Mouse (Mus musculus) midbrain, embryonic 16.5 days (tissue): ENCODE measurements around the gene Edem1. TPM values are rescaled to one million over a fixed set of nuclear protein-coding genes. Genes with fewer than 3 reads are reported as not detected.

ENCODE experiments used
- ATAC-seq: fragments of 200-750 bp; cut with Nextera tagmentation; 2 replicates; pipeline ENCODE4 v1.8.0; 2017; ENCODE audit warnings: moderate TSS enrichment
- H3K27ac ChIP-seq: fragments of 300-500 bp; sonication (generic); 2 replicates; pipeline ENCODE4 v1.5.1; 2014; ENCODE audit warnings: mild to moderate bottlenecking, low read length, mixed read lengths
- H3K27me3 ChIP-seq: fragments of 300-500 bp; sonication (generic); 2 replicates; pipeline ENCODE4 v1.6.1; 2014; ENCODE audit warnings: low read depth, low read length, mixed read lengths; ENCODE audit not compliant: control insufficient read depth, insufficient read depth
- H3K36me3 ChIP-seq: fragments of 300-500 bp; sonication (generic); 2 replicates; pipeline ENCODE4 v1.6.1; 2014; ENCODE audit warnings: mild to moderate bottlenecking, low read length, moderate library complexity, mixed read lengths; ENCODE audit not compliant: control insufficient read depth, insufficient read depth
- H3K4me1 ChIP-seq: fragments of 300-500 bp; sonication (generic); 2 replicates; pipeline ENCODE4 v1.6.1; 2014; ENCODE audit warnings: mild to moderate bottlenecking, low read length, mixed read lengths; ENCODE audit not compliant: control insufficient read depth, insufficient read depth
- H3K4me2 ChIP-seq: fragments of 300-500 bp; sonication (generic); 2 replicates; pipeline ENCODE4 v1.6.1; 2014; ENCODE audit warnings: mild to moderate bottlenecking, low read length, mixed read lengths
- H3K4me3 ChIP-seq: fragments of 300-500 bp; sonication (generic); 2 replicates; pipeline ENCODE4 v1.5.1; 2014; ENCODE audit warnings: low read depth, mild to moderate bottlenecking, low read length, moderate library complexity, mixed read lengths
- H3K9ac ChIP-seq: fragments of 300-500 bp; sonication (generic); 2 replicates; pipeline ENCODE4 v1.6.1; 2014; ENCODE audit warnings: low read depth, low read length, mixed read lengths
- H3K9me3 ChIP-seq: fragments of 300-500 bp; sonication (generic); replicated peaks from 2 replicates; pipeline ENCODE4 v1.6.1; 2014; ENCODE audit warnings: mild to moderate bottlenecking, low read length, mixed read lengths; ENCODE audit not compliant: control insufficient read depth, poor library complexity, severe bottlenecking
- WGBS: fragments of 180-500 bp; shearing (Covaris S2); extraction: QIAGEN DNeasy Blood & Tissue Kit; methylation state at CpG from one replicate; pipeline ENCODE4 v1.1.7; 2014; 5-methylcytosine and 5-hydroxymethylcytosine counted together
- polyA plus RNA-seq: library from polyadenylated mRNA; unstranded; fragments of >200 nt; fragmentation: Nextera tagmentation; extraction: Ambion mirVana; gene quantifications from 2 replicates; pipeline ENCODE4 v1.2.1, GENCODE M21; 2015

Edem1 gene
- polyA plus RNA-seq, 1 experiment from 2014 or later = 4.9 TPM

- Histone ChIP-seq H3K4me2 (no peak overlapping the region), H3K27ac (no peak overlapping the region), H3K27me3 (no peaks in the 10 kb centered on the region), H3K4me1 (peaks cover 15% of the 10 kb centered on the region), H3K4me3 (no peak overlapping the region), H3K9me3 (no peaks in the 10 kb centered on the region), H3K9ac (no peak overlapping the region), H3K36me3 (peaks cover 3% of the 10 kb centered on the region; the same call in 1 of the 2 replicates)
- no peak for ATAC-seq
- 71% methylated on average over 3 of the region's 3 CpGs for WGBS
These were observed 2.4 kb upstream of the Edem1 start for GRCm38 (mm10) chr6:108826070-108826469.

DNA sequence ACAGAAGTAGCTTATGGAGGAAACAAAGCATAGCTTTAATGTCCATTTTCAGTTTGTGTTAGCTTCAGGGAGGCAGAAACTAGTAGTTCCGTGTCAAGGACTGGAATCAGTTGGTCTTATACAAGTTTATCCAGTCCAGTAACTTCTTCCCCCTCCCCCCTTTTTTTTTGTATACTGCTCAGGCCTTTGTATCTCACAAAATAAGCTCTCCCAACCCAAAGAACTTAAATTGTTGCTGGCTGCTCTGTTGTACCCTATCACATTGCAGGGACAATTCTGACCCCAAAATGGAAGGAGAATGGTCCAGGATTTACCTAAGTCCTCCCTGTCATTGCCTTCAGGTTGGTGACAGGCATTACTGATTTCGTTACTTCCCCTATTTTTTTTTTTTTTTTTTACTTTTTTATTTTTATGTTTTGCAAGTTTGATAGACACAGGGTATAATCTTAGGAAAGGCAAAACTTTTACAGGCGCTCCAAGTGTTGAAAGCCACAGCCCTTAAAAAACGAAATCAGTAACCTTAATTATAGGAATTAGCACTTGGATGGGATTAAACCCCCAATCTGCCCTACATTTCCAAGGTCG is 1.0 kb upstream of the Edem1 start:
- Histone ChIP-seq H3K4me2 (0 out of 2 replicates have a peak overlapping the region, but pooled peaks have one; percentile 74), H3K27ac (no peak overlapping the region), H3K4me1 (peaks cover 15% of the 10 kb centered on the region), H3K9me3 (no peaks in the 10 kb centered on the region), H3K27me3 (no peaks in the 10 kb centered on the region), H3K36me3 (no peaks in the 10 kb centered on the region), H3K9ac (no peak overlapping the region), H3K4me3 (no peak overlapping the region)
- no peak for ATAC-seq
- 20% methylated on average over 5 of the region's 5 CpGs for WGBS

DNA sequence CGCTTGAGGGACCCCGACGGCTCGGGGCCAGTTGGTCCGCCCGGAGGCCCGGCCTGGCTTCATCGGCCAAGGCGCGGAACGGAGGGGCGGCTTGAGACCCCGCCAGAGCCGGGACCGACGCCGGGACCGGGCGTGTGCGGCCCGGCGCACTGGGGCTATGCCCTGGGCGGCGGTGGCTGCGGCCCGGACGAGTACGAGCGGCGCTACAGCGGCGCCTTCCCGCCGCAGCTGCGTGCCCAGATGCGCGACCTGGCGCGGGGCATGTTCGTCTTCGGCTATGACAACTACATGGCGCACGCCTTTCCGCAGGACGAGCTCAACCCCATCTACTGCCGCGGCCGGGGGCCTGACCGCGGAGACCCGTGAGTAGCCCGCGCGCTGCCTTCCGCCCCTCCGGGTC is 431 bp downstream of the Edem1 start:
- H3K4me2 ChIP-seq = peak overlapping the region; percentile 74
- no peaks in the 10 kb centered on the region for H3K27me3 ChIP-seq
- H3K4me3 ChIP-seq = peak overlapping the region; percentile 85
- peaks cover 15% of the 10 kb centered on the region for H3K4me1 ChIP-seq
- ATAC-seq = peak; percentile 78
- no peaks in the 10 kb centered on the region for H3K9me3 ChIP-seq
- H3K9ac ChIP-seq = peak overlapping the region; percentile 87
- no peaks in the 10 kb centered on the region for H3K36me3 ChIP-seq
- WGBS = under 1% methylated on average over 56 of the region's 56 CpGs
- H3K27ac ChIP-seq = peak overlapping the region; percentile 43

DNA sequence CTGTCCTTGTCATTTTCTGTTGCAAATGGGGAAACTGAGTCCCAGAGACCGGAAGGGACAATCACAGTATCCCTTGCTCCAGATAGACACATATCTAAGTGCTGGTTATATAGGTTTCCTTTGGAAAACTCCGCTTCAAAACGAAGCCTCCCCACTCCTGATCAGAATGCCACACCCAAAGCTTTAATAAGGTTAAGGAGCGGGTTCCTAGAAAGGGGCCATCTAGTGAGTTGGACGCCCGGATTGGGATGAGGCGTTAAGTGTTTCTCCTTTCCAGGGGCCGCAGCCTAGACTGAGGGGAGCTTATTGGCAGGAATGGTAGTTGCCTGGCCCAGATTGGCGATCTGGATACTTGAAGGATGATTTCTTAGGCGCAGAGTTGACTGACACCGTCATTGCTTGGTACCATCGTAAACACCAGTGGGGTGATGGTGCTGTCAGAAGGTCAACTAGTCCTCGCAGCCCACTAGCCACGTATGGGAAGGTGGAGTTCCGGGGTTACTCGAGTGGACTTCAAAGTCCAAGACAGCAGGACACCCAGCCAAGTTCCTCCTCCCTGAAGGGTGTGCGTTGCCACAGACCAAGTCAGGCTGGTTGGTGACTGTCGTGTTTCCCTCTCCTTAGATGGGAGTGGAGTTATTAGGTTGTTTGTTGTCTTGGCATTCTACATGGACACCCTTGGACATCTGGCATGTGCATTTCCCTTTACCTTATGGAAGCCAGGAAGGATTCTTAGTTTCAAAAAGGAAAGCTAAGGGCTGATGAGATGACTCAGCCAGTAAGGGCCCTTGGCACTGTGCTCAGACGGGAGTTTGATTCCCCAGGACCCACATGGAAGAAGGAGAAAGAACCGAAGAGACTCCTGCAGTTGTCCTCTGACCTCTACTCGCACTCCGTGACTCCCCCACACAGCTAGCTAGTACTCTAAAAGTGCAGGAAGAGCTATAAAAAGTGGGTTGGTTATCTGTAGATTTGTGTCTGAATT is 1.2 kb downstream of the Edem1 start:
- 0 out of 2 replicates have a peak overlapping the region, but pooled peaks have one; percentile 43 for H3K27ac ChIP-seq
- WGBS = 24% methylated on average over 22 of the region's 22 CpGs

GRCm38 (mm10) chr6:108832170-108832569 is 3.7 kb downstream of the Edem1 start:
- Histone ChIP-seq H3K4me3 (no peak overlapping the region), H3K9me3 (no peaks in the 10 kb centered on the region), H3K36me3 (peaks cover 2% of the 10 kb centered on the region; the same call in 1 of the 2 replicates), H3K4me2 (no peak overlapping the region), H3K27me3 (no peaks in the 10 kb centered on the region), H3K27ac (no peak overlapping the region), H3K4me1 (peaks cover 15% of the 10 kb centered on the region), H3K9ac (no peak overlapping the region)
- no peak for ATAC-seq
- WGBS = 85% methylated on average over 1 of the region's 1 CpGs

More for the DNA sequence above, 1.2 kb downstream of the Edem1 start:
- no peaks in the 10 kb centered on the region for H3K36me3 ChIP-seq
- H3K9ac ChIP-seq = peak overlapping the region; percentile 87
- no peaks in the 10 kb centered on the region for H3K27me3 ChIP-seq
- H3K9me3 ChIP-seq = no peaks in the 10 kb centered on the region
- peak overlapping the region; percentile 74 for H3K4me2 ChIP-seq
- H3K4me3 ChIP-seq = peak overlapping the region; percentile 85
- H3K4me1 ChIP-seq = peaks cover 15% of the 10 kb centered on the region
- no peak for ATAC-seq

DNA sequence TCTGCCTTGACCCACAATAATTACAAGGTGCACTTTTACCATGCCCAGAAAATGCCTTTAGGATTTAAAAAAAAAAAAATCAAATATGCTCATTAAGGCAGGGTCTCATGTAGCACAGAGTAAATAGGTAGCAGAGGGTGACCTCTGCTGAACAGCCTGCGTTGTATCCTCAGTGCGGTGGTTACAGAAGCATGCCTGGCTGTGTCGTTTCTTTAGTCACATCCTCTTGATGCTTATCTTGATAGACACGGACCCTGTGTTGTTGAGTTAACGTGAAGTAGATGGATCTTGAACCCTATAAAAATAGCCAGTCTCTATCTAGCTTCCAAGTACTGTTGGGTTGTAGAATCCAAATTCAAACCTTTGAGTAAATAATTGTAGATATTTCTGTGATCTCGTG is 4.5 kb downstream of the Edem1 start:
- peaks cover 13% of the 10 kb centered on the region for H3K4me1 ChIP-seq
- no peak overlapping the region for H3K9ac ChIP-seq
- H3K9me3 ChIP-seq = no peaks in the 10 kb centered on the region
- peaks cover 5% of the 10 kb centered on the region; the same call in 1 of the 2 replicates for H3K36me3 ChIP-seq
- ATAC-seq = no peak
- no peaks in the 10 kb centered on the region for H3K27me3 ChIP-seq
- no peak overlapping the region for H3K4me2 ChIP-seq
- no peak overlapping the region for H3K27ac ChIP-seq
- 88% methylated on average over 6 of the region's 6 CpGs for WGBS
- H3K4me3 ChIP-seq = no peak overlapping the region

GRCm38 (mm10) chr6:108833963-108834697 is 5.7 kb downstream of the Edem1 start:
- Histone ChIP-seq H3K27me3 (no peaks in the 10 kb centered on the region), H3K9me3 (no peaks in the 10 kb centered on the region), H3K4me3 (no peak overlapping the region), H3K27ac (no peak overlapping the region), H3K4me1 (peaks cover 11% of the 10 kb centered on the region), H3K36me3 (peaks cover 5% of the 10 kb centered on the region; the same call in 1 of the 2 replicates), H3K9ac (no peak overlapping the region), H3K4me2 (no peak overlapping the region)
- no peak for ATAC-seq
- WGBS = 91% methylated on average over 8 of the region's 8 CpGs

- no peak overlapping the region for H3K4me3 ChIP-seq
- 91% methylated on average over 16 of the region's 16 CpGs for WGBS
- ATAC-seq = no peak
These were observed 7.6 kb downstream of the Edem1 start for GRCm38 (mm10) chr6:108835765-108836691.

More at GRCm38 (mm10) chr6:108835765-108836691, 7.6 kb downstream of the Edem1 start:
- H3K4me2 ChIP-seq = no peak overlapping the region
- no peaks in the 10 kb centered on the region for H3K4me1 ChIP-seq
- no peaks in the 10 kb centered on the region for H3K9me3 ChIP-seq
- no peak overlapping the region for H3K27ac ChIP-seq
- H3K27me3 ChIP-seq = no peaks in the 10 kb centered on the region
- no peak overlapping the region for H3K9ac ChIP-seq
- H3K36me3 ChIP-seq = peaks cover 8% of the 10 kb centered on the region; the same call in 1 of the 2 replicates
